Mouse (Mus musculus): Measurements from ENCODE around the gene Nlrp3. TPM values are rescaled to one million over a fixed set of nuclear protein-coding genes. Genes with fewer than 3 reads are reported as not detected.

Gene Nlrp3
- 35.2 to 49.8 TPM (median 49.4 TPM) in 3 replicates for total RNA-seq (2017)

DNA sequence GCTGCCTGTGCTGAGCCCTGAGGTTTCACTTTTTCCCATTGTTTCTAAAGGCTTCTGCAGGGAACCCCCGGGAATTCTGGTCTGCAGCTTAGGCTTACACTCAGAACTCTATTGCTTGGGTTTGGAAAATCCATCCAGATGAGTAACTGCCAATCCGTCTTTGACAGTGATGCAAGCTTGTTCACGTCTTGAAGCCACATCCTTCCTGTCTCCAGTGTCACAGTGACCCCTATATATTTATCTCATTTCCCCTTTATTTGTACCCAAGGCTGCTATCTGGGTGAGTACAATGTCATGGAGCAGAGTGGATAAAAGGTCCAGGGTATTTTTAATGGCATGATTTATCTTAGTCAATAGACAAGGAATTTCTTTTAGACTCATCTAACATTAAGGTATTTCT is at the start of gene Nlrp3:
Gene Nlrp3 (plus strand): TSS at position 245 of the 400 bp plus-strand sequence.
- peak; percentile 61 for ATAC-seq (replicated peaks; ENCODE audit: insufficient number of reproducible peaks, low FRiP score, low TSS enrichment, poor library complexity, severe bottlenecking)

DNA sequence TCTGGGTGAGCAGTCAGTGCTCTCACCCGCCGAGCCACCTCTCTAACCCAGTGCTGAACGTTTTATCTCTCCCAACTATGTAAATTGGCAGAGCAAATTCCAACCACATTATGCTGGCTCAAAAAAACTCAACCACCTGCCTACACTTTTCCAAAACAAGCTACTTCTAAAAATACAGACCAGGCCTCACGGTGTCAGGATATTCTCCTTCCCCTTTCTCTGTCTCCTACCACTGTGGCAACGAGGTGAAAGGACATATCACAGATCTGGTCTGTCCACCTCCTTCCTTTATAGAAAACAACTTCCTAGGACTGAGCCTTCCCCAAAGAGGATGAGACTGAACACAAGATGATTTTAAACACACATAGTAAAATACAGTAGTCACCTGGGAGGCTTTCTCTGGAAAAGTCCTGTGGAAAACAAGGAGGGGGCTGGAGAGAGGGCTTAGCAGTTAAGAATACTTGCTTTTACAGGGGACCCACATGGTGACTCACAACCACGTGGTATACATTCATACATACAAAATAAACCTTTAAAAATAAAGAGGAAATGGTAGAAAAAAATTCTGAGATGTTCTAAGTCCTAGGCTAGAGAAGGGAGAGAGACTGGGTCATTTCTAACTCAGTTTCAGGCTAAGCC is 44.6 kb upstream of the Nlrp3 start:
- ATAC-seq (replicated peaks; ENCODE audit: insufficient number of reproducible peaks, low FRiP score, low TSS enrichment, poor library complexity, severe bottlenecking): no peak

DNA sequence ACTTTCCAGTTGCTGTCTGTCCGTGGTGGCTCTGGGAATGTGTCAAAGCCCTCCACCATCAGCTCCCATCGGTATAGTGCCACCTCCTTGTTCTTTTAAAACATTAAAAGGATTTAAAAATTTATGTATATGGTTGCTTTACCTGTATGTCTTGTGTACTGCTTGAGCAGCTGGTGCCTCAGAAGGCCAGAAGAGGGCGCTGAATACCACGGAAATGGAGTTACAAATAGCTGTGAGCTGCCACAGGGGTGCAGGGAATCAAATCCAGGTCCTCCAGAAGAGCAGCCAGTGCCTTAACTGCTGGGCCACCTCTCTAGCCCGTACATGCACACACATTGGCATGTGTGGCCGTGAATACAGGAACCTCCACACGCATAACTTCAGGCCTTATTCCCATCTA is 43.6 kb upstream of the Nlrp3 start:
- ATAC-seq (replicated peaks; ENCODE audit: insufficient number of reproducible peaks, low FRiP score, low TSS enrichment, poor library complexity, severe bottlenecking): no peak

DNA sequence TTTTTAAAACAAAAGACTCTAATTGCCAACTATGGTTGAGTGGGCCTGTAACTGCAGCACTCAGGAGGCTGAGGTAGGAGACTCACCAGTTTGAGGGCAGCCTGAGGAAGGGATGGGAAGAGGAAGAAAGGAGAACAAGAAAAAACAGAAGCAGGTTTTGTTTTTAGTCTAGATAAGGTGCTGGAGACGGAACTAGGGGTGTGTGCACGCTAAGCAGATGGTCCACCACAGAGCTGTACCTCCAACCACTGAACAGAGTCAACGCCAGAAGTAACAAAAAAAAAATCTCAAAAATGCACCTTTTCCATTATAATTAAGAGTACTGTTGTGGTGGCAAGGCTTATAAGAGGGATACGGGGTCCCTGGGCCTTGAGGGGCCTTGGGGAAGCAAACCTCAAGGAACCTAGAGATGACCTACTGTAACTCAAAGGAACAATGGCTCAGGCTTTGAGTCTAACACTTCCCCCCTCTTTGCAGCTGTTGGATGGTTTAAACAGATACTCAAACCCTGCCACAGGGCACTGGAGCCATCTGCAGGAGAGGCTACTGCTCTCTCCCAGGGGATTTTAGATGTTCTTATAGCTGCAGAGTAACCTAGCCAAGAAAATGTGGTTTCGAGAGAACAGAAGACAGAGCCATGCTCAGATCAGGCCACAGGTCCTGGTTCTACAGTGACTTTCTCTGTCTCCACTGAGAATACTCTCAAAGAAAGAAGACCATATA is 39.2 kb upstream of the Nlrp3 start:
- ATAC-seq (replicated peaks; ENCODE audit: insufficient number of reproducible peaks, low FRiP score, low TSS enrichment, poor library complexity, severe bottlenecking): no peak

GRCm38 (mm10) chr11:59505351-59505838 is 36.0 kb upstream of the Nlrp3 start:
- ATAC-seq (replicated peaks; ENCODE audit: insufficient number of reproducible peaks, low FRiP score, low TSS enrichment, poor library complexity, severe bottlenecking): peak; percentile 36; the same call in 1 of the 2 replicates

DNA sequence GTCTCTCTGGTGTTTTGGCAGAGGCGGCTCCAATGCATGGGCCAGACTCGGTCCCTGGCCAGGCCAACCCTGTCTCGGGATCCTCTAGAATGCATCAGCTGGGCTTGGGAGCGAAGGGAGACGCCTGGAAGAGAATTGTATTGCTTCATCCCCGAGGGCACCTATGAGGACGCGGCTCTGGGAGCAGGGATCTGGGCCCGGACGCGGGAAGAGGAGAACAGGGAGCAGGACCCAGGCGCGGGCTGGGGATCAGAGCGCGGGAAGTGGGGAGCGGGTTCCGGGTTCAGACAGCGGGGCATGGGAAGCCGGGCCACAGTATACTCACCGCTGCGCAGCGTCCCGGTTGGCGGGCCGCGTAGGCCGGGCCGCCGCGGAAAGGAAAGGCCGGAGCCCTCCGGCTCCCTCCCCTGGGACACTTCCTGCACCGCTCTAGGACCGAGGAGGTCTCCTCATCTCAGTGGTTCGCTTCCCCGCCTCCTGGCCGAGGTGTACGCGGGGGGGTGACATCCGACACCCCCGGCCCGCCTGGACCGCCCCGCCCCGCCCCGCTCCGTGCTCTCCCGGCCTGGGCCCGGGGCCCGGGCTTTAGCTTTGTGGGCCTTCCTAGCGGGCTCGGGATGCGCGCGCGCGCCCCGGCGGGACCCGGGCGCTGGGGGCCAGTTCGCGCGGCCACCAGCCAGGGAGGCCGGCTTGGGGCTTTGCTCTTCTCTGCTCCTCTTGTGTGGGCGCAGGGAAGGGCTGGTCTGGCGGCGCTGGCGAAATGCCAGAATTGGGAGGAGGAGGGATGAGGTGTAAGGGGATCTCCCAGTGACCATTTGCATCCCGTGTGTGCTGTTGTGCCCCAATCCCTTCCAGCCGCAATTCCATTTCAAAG is 35.3 kb upstream of the Nlrp3 start:
- peak; percentile 69 for ATAC-seq (replicated peaks; ENCODE audit: insufficient number of reproducible peaks, low FRiP score, low TSS enrichment, poor library complexity, severe bottlenecking)

DNA sequence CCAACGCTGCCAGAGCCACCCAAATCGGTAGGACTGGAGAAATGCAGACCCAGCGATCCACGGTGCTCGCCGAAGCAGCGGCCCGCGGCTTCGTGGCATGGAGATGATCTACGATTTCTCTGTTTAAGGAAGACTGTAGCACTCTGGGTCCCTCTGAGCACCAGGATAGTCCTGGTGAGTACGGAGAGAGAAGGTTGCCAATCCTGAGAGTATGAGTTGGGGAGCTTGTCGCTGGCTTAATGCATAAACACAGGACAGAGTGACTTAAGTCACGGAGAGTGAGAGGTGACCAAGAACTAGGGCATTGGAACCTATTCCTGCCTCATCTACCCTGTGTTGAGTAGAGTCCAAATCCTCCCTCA is 34.7 kb upstream of the Nlrp3 start:
- ATAC-seq (replicated peaks; ENCODE audit: insufficient number of reproducible peaks, low FRiP score, low TSS enrichment, poor library complexity, severe bottlenecking): no peak

GRCm38 (mm10) chr11:59511558-59511957 is 29.8 kb upstream of the Nlrp3 start:
- no peak for ATAC-seq (replicated peaks; ENCODE audit: insufficient number of reproducible peaks, low FRiP score, low TSS enrichment, poor library complexity, severe bottlenecking)

GRCm38 (mm10) chr11:59512733-59513132 is 28.6 kb upstream of the Nlrp3 start:
- no peak for ATAC-seq (replicated peaks; ENCODE audit: insufficient number of reproducible peaks, low FRiP score, low TSS enrichment, poor library complexity, severe bottlenecking)

- no peak for ATAC-seq (replicated peaks; ENCODE audit: insufficient number of reproducible peaks, low FRiP score, low TSS enrichment, poor library complexity, severe bottlenecking)
Measured at GRCm38 (mm10) chr11:59513556-59513955, 27.8 kb upstream of the Nlrp3 start.

DNA sequence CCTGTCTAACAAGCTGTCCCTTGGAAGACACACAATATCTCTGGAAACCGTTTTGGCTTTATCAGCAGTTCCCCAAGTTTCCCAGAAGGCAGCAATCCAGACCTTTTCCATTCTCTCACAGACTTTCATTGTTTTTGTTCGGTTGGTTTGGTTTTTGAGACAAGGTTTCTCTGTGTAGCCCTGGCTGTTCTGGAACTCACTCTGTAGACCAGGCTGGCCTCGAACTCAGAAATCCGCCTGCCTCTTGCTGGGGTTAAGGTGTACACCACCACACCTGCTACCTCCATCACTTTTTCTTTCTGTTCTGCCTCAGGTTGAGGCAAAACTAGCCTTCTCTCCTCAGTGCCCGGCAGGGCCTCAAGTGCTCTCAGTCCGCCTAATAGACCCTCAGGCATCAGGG is 27.0 kb upstream of the Nlrp3 start:
- ATAC-seq (replicated peaks; ENCODE audit: insufficient number of reproducible peaks, low FRiP score, low TSS enrichment, poor library complexity, severe bottlenecking): no peak

DNA sequence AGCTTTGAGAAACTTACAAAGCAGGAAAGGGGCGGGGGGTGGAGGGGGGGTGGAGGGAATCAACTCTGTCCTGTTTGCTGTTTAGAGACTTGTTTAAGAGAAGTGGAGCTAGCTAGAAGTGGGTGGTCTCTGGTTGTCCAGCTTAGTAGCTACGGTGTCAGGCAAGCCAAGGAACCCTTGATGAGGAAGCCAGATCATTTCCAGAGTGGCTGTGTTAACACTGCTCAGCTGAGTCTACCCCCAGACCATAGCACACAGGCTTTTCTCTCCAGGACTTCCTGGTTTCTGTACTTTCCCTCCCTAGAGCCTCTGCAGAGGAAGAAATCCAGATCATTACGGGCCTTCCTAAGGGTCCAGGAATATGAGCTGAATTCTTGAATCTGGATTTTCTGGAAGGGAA is 26.6 kb upstream of the Nlrp3 start:
- no peak for ATAC-seq (replicated peaks; ENCODE audit: insufficient number of reproducible peaks, low FRiP score, low TSS enrichment, poor library complexity, severe bottlenecking)

DNA sequence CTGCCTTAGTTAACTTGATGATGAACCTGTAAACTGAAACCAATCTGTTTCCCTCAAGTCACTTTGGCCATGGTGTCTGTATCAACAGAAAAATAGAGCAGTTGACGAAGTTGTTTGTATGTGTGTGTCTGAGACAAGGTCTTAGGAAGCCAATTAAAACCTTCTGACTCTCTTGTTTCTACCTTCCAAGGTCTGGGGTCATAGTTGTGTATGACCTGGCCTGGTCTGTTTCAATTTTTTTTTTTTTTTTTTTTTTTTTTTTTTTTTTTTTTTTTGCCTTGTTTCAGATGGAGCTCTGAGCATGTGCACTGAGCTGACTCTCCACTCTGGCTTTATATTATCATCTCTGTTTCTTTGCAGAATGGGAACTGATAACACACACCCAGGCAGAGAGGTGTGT is 23.9 kb upstream of the Nlrp3 start:
- ATAC-seq (replicated peaks; ENCODE audit: insufficient number of reproducible peaks, low FRiP score, low TSS enrichment, poor library complexity, severe bottlenecking): no peak

DNA sequence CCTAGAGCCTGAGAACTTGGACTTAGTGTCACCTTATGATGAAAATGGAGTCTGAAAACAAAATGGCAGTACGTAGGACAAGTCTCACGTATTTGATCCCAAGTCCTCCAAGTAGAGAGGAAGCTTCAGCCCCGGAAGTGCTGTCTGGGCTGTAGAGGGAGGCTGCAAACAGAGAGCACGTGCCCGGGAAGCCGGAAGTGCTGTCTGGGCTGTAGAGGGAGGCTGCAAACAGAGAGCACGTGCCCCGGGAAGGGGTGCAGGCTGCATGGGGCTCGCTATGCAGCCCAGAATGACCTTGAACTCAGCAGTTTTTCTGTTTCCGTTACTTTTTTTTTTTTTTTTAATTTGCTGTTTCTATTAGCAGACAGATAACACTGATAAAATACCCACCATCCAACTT is 23.1 kb upstream of the Nlrp3 start:
- ATAC-seq (replicated peaks; ENCODE audit: insufficient number of reproducible peaks, low FRiP score, low TSS enrichment, poor library complexity, severe bottlenecking): peak; percentile 60; the same call in 1 of the 2 replicates

- ATAC-seq (replicated peaks; ENCODE audit: insufficient number of reproducible peaks, low FRiP score, low TSS enrichment, poor library complexity, severe bottlenecking): no peak
Measured at GRCm38 (mm10) chr11:59519741-59520495, 21.4 kb upstream of the Nlrp3 start.

DNA sequence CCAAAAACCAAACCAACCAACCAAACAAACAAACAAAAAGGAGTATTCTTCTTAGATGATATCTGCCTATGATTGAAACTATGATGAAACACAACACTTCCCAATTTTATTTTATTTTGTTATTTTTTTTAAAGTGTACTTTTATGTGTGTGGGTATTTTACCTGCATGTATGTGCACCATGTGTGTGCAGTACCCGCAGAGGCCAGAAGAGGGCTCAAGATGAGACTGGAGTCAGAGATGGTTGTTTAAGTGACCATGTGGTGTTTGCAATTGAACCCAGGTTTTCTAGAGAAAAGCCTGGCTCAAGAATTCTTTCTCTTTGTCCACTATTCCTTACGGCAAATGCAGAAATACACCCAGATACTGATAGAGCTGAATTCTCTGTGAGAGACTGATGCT is 17.2 kb upstream of the Nlrp3 start:
- ATAC-seq (replicated peaks; ENCODE audit: insufficient number of reproducible peaks, low FRiP score, low TSS enrichment, poor library complexity, severe bottlenecking): no peak

- peak; percentile 83 for ATAC-seq (replicated peaks; ENCODE audit: insufficient number of reproducible peaks, low FRiP score, low TSS enrichment, poor library complexity, severe bottlenecking)
Measured at GRCm38 (mm10) chr11:59525237-59525636, 16.1 kb upstream of the Nlrp3 start.

DNA sequence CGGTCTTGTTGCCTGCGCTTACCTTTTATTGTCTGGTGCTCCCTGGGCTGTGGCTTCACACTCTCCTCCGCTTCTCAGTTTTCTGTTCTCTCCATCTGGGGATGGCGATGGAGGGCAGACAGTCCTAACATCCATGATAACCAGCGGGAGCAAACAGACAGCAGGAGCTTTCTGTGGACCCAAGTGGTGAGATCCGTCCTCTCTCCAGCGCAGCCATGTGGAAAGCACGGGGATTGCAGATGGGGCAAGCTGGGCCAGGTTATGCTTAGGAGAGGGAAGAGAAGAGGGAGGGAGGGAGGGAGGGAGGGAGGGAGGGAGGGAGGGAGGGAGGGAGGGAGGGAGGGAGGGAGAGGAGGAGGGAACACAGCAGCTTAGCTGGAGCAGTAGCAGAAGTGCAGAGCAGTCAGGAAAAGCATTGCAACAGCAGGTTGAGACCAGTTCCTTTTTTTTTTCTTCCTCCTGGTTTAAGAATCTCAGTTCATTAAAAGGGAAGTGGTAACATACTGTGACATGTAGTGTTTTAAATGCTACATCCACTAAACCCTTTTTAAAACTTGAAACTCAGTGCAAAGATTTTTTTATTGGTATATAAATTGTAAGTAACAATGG is 14.8 kb upstream of the Nlrp3 start, which contains the start of gene Zkscan17:
Gene Zkscan17 (minus strand): TSS at position 280 of the 609 bp plus-strand sequence.
- peak; percentile 66 for ATAC-seq (replicated peaks; ENCODE audit: insufficient number of reproducible peaks, low FRiP score, low TSS enrichment, poor library complexity, severe bottlenecking)
